Mouse (Mus musculus): ENCODE measurements at regions not wholly inside any gene's neighbourhood (a gene's known extent, or its start where the extent isn't known, plus 50 kb on each side); places are given as distances from the start of the nearest gene placed in this dataset.

DNA sequence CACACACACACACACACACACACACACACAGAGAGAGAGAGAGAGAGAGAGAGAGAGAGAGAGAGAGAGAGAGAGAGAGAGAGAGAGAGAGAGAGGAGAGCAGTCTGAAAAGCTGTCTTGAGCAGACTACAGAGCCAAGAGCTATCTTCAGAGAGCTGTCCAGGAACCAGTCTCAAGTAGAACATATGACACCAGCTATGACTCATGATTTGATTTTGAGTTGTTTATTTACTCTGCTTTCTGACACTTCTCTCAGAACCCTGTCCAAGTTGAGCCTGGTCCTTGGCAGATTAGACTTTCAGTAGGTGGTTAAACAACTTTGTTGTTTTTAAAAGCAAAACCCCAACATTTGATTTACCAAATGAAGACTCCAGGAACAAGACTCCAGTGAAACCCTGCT, 420.8 kb upstream of the Lcorl start:
- Histone ChIP-seq H3K4me2 (ENCODE audit: low read length) (no peak overlapping the region), H3K4me1 (ENCODE audit: control insufficient read depth, insufficient read depth, low read length) (no peaks in the 10 kb centered on the region), H3K27ac (ENCODE audit: low read depth, low read length) (no peak overlapping the region), H3K9ac (ENCODE audit: low read length) (no peak overlapping the region), H3K27me3 (replicated peaks; ENCODE audit: control insufficient read depth, insufficient read depth, low read length) (no peaks in the 10 kb centered on the region), H3K4me3 (ENCODE audit: low read depth, low read length) (no peak overlapping the region), H3K36me3 (ENCODE audit: control insufficient read depth, insufficient read depth, low read length) (no peaks in the 10 kb centered on the region), H3K9me3 (replicated peaks; ENCODE audit: control insufficient read depth, low read length) (no peaks in the 10 kb centered on the region)
- DNase-seq (ENCODE audit: low spot score) (no peak), ATAC-seq (no peak)

DNA sequence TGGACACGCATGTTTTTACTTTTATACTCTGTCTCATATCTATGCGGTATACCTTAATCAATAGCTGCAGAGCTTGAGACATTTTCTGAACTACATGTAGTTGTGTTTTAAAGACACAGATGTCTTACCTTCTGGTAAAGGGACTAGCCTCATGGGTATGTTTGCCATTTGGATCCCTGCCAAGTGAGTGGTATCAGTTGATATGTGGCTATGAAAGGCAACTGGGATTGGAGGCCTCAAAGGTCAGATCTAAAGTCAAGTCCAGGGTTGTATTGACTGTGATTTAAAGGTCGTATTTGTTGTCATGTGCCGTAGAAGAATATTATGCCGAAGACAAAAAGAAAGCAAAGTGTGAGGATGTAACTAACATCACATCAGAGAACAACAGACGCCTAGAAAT, 399.3 kb upstream of the Lcorl start:
- no peak overlapping the region for H3K9ac ChIP-seq (ENCODE audit: low read length)
- no peaks in the 10 kb centered on the region for H3K9me3 ChIP-seq (replicated peaks; ENCODE audit: control insufficient read depth, low read length)
- WGBS: 88% methylated on average over 6 of the region's 6 CpGs
- H3K36me3 ChIP-seq (ENCODE audit: control insufficient read depth, insufficient read depth, low read length): no peaks in the 10 kb centered on the region
- H3K4me2 ChIP-seq (ENCODE audit: low read length): no peak overlapping the region
- H3K27me3 ChIP-seq (replicated peaks; ENCODE audit: control insufficient read depth, insufficient read depth, low read length): no peaks in the 10 kb centered on the region
- H3K4me1 ChIP-seq (ENCODE audit: control insufficient read depth, insufficient read depth, low read length): no peaks in the 10 kb centered on the region
- no peak overlapping the region for H3K27ac ChIP-seq (ENCODE audit: low read depth, low read length)
- ATAC-seq (no peak), DNase-seq (ENCODE audit: low spot score) (peak; percentile 23)
- no peak overlapping the region for H3K4me3 ChIP-seq (ENCODE audit: low read depth, low read length)

DNA sequence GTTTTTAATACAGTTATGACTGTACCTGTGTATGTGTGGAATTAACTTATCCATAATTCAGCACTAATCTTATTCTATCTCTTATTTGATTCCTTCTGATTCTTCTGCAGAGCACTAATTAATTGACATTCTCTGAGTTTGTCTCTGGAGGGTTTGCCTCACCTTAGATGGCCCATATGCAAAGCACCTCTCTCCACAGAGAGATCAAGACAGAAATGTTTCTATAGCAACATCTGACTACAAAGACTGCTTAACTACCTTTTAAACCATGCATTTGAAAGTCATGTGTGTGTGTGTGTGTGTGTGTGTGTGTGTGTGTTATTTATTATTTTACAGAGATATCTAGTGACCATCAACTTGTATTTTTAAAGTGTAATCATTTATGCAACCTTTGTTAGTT, 396.5 kb upstream of the Lcorl start:
- Histone ChIP-seq H3K4me2 (ENCODE audit: low read length) (no peak overlapping the region), H3K4me1 (ENCODE audit: control insufficient read depth, insufficient read depth, low read length) (no peaks in the 10 kb centered on the region), H3K9ac (ENCODE audit: low read length) (no peak overlapping the region), H3K36me3 (ENCODE audit: control insufficient read depth, insufficient read depth, low read length) (no peaks in the 10 kb centered on the region), H3K4me3 (ENCODE audit: low read depth, low read length) (no peak overlapping the region), H3K27me3 (replicated peaks; ENCODE audit: control insufficient read depth, insufficient read depth, low read length) (no peaks in the 10 kb centered on the region), H3K27ac (ENCODE audit: low read depth, low read length) (no peak overlapping the region), H3K9me3 (replicated peaks; ENCODE audit: control insufficient read depth, low read length) (no peaks in the 10 kb centered on the region)
- ATAC-seq: no peak
- DNase-seq (ENCODE audit: low spot score): no peak

DNA sequence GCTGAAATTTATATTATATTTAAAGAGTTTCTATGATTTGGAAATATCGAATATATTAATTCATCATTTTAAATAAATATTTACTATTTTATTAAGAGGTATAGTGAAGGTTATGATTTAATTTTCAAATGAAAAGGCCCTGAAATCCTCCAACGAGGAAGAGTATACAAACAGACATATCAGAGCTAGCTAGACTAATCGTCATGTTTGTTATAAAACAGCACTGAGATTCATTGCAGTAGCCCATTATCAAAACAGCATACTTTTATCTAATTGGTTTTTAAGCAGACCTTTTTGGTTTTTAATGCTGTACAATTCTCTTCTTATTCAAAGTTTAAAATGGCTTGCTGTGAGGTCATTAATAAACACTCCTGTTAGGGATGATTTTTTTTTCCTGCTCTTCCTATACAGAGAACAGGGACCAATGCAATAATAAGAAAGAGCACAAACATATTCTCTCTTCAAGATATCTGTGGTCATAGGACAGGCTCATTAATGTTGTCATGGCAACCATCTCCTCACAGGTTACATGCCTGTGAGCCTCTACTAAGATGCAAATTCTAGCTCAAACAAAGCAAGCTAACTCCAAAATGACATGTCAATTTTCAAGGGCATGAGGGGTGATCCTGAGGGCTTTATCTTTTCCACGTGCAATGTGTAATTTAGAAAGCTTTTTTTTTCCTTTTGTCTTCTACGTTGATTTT, 378.1 kb upstream of the Lcorl start:
- no peaks in the 10 kb centered on the region for H3K27me3 ChIP-seq (replicated peaks; ENCODE audit: control insufficient read depth, insufficient read depth, low read length)
- no peaks in the 10 kb centered on the region for H3K36me3 ChIP-seq (ENCODE audit: control insufficient read depth, insufficient read depth, low read length)
- DNase-seq (ENCODE audit: low spot score) (peak; percentile 79), ATAC-seq (peak; percentile 76)
- WGBS: 49% methylated on average over 5 of the region's 5 CpGs
- H3K9ac ChIP-seq (ENCODE audit: low read length): no peak overlapping the region
- H3K4me3 ChIP-seq (ENCODE audit: low read depth, low read length): no peak overlapping the region
- H3K27ac ChIP-seq (ENCODE audit: low read depth, low read length): peak overlapping the region; percentile 5; the same call in 1 of the 2 replicates
- no peaks in the 10 kb centered on the region for H3K9me3 ChIP-seq (replicated peaks; ENCODE audit: control insufficient read depth, low read length)
- peaks cover 5% of the 10 kb centered on the region; the same call in 1 of the 2 replicates for H3K4me1 ChIP-seq (ENCODE audit: control insufficient read depth, insufficient read depth, low read length)
- no peak overlapping the region for H3K4me2 ChIP-seq (ENCODE audit: low read length)

DNA sequence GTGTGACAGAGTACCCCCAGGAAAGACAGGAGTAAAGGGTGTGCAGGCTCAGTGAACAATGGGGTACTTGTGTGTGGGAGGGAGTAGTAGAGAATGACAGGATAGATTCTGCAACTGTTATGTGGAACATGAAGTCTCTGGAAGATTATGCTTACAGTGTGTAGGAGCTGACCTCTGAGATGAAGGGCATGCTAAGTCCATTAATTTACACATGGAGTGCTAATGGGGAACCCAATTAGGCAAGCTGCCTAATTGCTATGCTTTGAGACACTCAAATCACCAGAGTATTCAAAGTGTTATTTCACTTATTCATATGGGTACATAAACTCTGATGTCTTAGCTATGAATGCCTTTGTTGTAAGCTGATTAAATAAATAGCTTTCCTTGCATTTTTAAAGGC, 375.4 kb upstream of the Lcorl start:
- H3K9me3 ChIP-seq (replicated peaks; ENCODE audit: control insufficient read depth, low read length): no peaks in the 10 kb centered on the region
- no peak overlapping the region for H3K4me3 ChIP-seq (ENCODE audit: low read depth, low read length)
- DNase-seq (ENCODE audit: low spot score): peak; percentile 80
- H3K4me1 ChIP-seq (ENCODE audit: control insufficient read depth, insufficient read depth, low read length): peaks cover 5% of the 10 kb centered on the region; the same call in 1 of the 2 replicates
- H3K27ac ChIP-seq (ENCODE audit: low read depth, low read length): no peak overlapping the region
- H3K36me3 ChIP-seq (ENCODE audit: control insufficient read depth, insufficient read depth, low read length): no peaks in the 10 kb centered on the region
- no peak overlapping the region for H3K9ac ChIP-seq (ENCODE audit: low read length)
- H3K27me3 ChIP-seq (replicated peaks; ENCODE audit: control insufficient read depth, insufficient read depth, low read length): no peaks in the 10 kb centered on the region
- no peak overlapping the region for H3K4me2 ChIP-seq (ENCODE audit: low read length)
- peak; percentile 79 for ATAC-seq

DNA sequence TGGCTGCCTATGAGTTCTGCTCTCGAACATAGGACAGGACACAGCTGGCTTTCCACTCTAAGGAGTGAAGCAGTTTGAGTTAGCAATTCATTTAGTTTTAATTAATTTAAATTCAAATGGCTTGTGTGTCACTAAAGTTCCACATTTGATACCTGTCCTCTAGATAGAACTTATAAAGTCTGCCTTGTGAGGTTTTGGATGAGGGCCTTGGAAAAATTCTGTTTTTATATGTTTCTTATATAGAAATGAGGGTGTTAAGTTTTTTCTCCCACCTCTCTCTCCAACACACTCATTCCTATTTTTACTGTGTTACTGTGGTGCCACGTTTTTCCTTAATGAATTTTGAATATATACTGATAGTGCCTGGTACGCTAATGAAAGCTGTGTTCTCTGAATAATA, 371.3 kb upstream of the Lcorl start:
- Histone ChIP-seq H3K9me3 (replicated peaks; ENCODE audit: control insufficient read depth, low read length) (no peaks in the 10 kb centered on the region), H3K4me1 (ENCODE audit: control insufficient read depth, insufficient read depth, low read length) (peaks cover 3% of the 10 kb centered on the region; the same call in 1 of the 2 replicates), H3K27me3 (replicated peaks; ENCODE audit: control insufficient read depth, insufficient read depth, low read length) (no peaks in the 10 kb centered on the region), H3K36me3 (ENCODE audit: control insufficient read depth, insufficient read depth, low read length) (no peaks in the 10 kb centered on the region), H3K4me3 (ENCODE audit: low read depth, low read length) (no peak overlapping the region), H3K4me2 (ENCODE audit: low read length) (no peak overlapping the region), H3K27ac (ENCODE audit: low read depth, low read length) (no peak overlapping the region), H3K9ac (ENCODE audit: low read length) (no peak overlapping the region)
- DNase-seq (ENCODE audit: low spot score): no peak
- 68% methylated on average over 3 of the region's 3 CpGs for WGBS
- no peak for ATAC-seq

DNA sequence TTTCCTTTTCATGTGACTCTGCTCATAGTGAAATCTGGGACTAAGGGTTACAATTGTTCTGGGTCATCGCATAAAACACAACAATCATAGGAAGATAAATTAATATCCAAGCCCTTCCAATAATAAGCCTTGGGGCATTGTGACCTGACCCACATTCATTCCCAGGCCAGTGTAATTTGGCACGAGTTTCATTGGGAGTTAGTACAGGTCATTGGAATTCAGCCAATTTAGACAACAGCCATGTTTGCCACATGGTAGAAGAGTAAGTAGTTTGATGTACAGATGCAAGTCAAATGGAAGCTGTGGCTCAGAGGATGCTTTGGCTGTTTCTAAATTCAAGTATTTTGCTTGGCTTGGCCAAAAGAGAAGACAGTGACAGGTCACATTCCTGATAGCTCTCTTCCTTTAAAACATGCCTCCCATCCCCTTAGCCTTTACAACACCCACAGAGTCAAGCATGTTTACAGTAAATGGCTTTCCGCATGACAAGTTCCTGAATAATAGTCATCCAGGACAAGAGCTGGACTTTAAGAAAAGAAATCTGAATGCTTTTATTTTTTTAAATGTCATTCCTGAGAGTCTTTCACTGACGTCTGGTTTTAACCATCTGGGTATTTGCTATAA, 355.5 kb upstream of the Lcorl start:
- no peaks in the 10 kb centered on the region for H3K27me3 ChIP-seq (replicated peaks; ENCODE audit: control insufficient read depth, insufficient read depth, low read length)
- H3K4me3 ChIP-seq (ENCODE audit: low read depth, low read length): no peak overlapping the region
- no peaks in the 10 kb centered on the region for H3K4me1 ChIP-seq (ENCODE audit: control insufficient read depth, insufficient read depth, low read length)
- no peak overlapping the region for H3K4me2 ChIP-seq (ENCODE audit: low read length)
- WGBS: 71% methylated on average over 4 of the region's 4 CpGs
- no peak overlapping the region for H3K9ac ChIP-seq (ENCODE audit: low read length)
- DNase-seq (ENCODE audit: low spot score): no peak
- no peak overlapping the region for H3K27ac ChIP-seq (ENCODE audit: low read depth, low read length)
- H3K36me3 ChIP-seq (ENCODE audit: control insufficient read depth, insufficient read depth, low read length): no peaks in the 10 kb centered on the region
- ATAC-seq: no peak
- H3K9me3 ChIP-seq (replicated peaks; ENCODE audit: control insufficient read depth, low read length): no peaks in the 10 kb centered on the region

DNA sequence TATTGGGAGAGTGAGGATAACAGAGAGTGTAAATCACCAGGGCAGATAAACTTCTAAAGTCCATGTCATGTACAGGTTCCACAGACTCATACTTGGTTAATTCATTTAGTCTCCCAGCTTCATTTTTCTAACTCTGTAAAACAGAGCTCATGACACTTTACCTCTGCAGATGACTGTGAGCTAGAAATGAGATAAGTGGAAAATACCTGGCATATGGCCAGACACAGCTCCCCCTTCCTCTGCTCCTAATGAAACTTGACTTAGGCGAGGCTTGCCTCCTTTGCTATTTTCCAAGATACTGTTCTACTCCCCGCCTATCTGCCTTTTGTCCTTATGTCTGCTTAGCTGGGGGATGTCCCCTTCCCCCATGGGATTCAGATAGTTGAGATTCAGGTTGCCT, 351.7 kb upstream of the Lcorl start:
- H3K9me3 ChIP-seq (replicated peaks; ENCODE audit: control insufficient read depth, low read length): no peaks in the 10 kb centered on the region
- H3K4me1 ChIP-seq (ENCODE audit: control insufficient read depth, insufficient read depth, low read length): no peaks in the 10 kb centered on the region
- DNase-seq (ENCODE audit: low spot score): no peak
- no peaks in the 10 kb centered on the region for H3K27me3 ChIP-seq (replicated peaks; ENCODE audit: control insufficient read depth, insufficient read depth, low read length)
- H3K9ac ChIP-seq (ENCODE audit: low read length): no peak overlapping the region
- WGBS: 63% methylated on average over 2 of the region's 2 CpGs
- no peak for ATAC-seq
- no peak overlapping the region for H3K4me2 ChIP-seq (ENCODE audit: low read length)
- no peaks in the 10 kb centered on the region for H3K36me3 ChIP-seq (ENCODE audit: control insufficient read depth, insufficient read depth, low read length)
- no peak overlapping the region for H3K4me3 ChIP-seq (ENCODE audit: low read depth, low read length)
- no peak overlapping the region for H3K27ac ChIP-seq (ENCODE audit: low read depth, low read length)

DNA sequence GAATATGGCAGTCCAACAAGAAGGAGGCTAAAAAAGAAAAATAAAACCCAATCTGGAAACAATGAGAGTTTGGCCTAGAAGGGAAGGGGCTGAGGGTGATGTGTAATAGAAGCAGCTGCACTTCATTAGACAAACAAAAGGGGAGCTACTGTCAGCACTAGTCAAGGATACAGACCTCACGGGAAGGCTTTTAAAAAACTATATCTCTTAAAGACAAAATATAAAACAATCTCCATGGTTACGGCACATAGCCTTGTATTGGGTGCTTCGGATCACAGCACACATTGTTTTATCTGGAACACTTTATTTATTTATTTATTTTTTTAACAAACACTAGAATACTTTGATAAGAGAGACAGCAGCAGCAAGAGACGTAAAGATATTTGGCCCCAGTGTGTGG, 346.3 kb upstream of the Lcorl start:
- Histone ChIP-seq H3K4me3 (ENCODE audit: low read depth, low read length) (no peak overlapping the region), H3K4me1 (ENCODE audit: control insufficient read depth, insufficient read depth, low read length) (peaks cover 8% of the 10 kb centered on the region), H3K27ac (ENCODE audit: low read depth, low read length) (no peak overlapping the region), H3K36me3 (ENCODE audit: control insufficient read depth, insufficient read depth, low read length) (no peaks in the 10 kb centered on the region), H3K9ac (ENCODE audit: low read length) (no peak overlapping the region), H3K4me2 (ENCODE audit: low read length) (no peak overlapping the region), H3K9me3 (replicated peaks; ENCODE audit: control insufficient read depth, low read length) (no peaks in the 10 kb centered on the region), H3K27me3 (replicated peaks; ENCODE audit: control insufficient read depth, insufficient read depth, low read length) (no peaks in the 10 kb centered on the region)
- ATAC-seq (no peak), DNase-seq (ENCODE audit: low spot score) (peak; percentile 23)
- WGBS: 72% methylated on average over 4 of the region's 4 CpGs

Data from forebrain, embryonic 14.5 days (tissue).